Mouse (Mus musculus) spleen, postnatal 14 days (tissue): ENCODE measurements around the gene Scp2d1.
"Not testable (repeated sequence)": the region's sequence is repeated elsewhere in the genome, so short reads cannot be mapped to it uniquely, and the experiment has no call there.

Experiments used
- DNase-seq, 2 experiments: peaks; one replicate each; pipeline ENCODE4 v3.0.0; 2021 to 2022; ENCODE audit warnings: low spot score in 2 of 2

The Scp2d1 gene

DNA sequence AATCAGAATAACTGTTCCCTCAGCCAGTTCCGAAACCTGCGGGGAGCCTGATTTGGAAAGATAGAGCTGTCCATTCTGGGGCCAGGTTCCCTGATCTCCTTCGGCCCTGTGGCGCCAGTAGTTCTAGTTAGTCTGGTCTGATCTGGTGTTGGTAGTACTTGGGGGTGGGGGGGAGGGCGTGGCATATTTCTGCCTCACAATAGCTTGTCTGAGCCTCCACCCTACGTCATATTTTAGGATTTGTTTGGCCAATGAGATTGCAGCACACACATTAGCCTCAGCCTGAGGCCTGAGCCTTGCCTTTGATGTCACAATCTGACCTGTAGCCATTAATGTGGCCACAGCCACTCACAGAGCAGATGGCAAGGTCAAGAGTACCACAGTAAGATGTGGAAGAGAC lies at the start of gene Scp2d1:
Scp2d1 (plus strand) TSS at position 301 of the 400 bp plus-strand sequence.
- DNase-seq = not testable (repeated sequence)

DNA sequence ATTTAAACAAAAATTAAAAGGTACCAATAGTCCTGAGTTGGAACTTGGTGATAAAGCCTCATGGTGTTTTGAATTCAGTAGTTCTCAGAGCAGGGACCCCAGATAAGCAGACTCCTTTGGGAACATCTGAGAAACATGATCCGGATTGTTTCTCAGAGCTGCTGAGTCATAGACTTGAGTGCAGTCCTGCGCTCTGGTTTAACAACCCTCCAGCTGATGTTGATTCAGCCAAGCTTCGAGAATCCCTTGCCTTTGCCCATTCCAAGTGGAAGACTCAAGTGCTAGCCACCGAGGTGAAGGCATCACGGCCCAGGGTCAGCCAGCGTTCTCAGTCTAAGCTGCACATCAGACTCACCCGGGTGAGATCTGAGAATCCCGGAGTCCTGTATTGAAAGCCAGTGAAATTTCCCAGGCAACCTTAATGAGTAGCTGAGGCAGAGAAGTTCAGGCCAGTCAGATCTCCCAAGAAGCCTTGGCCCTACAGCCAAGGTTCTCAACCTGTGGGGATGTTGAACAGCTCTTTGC lies 48.8 kb upstream of the Scp2d1 start:
- DNase-seq = no peak

DNA sequence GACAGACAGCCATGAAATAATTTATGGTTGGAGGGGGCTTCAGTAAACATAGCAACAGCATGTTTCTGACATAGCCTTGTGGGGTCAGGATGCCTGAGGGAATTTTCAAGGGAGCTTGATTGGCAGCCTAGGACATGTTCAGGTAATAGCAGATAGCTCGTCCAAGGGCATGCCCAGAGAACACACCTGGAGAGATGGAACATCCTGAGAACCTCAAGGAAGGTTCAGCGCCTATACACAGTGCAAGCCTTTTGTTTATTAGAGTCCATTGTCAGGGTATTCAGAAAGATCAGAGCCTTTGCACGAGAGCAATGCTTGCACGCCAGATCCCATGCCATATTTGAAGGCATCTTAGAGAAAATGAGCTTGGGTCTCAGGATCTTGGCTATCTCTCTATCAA lies 47.8 kb upstream of the Scp2d1 start:
- DNase-seq = no peak

DNA sequence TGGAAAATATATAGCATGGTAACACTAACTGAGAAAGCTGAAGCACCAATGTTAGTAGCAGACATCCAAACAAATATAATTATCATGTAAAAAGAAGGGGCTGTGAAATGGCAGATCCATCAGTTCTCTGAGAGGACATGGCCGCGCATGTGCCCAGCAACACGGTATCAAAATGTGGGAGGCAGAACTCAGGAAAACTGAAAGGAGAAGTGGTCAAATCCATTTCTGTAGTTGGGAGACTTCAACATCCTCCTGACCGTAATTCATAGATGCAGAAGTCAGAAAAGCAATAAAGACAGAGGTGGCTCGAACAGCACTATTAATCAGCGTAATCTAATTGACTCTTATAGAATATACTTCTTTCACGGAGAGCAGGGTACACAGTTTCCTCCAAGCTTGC lies 44.2 kb upstream of the Scp2d1 start:
- no peak for DNase-seq

DNA sequence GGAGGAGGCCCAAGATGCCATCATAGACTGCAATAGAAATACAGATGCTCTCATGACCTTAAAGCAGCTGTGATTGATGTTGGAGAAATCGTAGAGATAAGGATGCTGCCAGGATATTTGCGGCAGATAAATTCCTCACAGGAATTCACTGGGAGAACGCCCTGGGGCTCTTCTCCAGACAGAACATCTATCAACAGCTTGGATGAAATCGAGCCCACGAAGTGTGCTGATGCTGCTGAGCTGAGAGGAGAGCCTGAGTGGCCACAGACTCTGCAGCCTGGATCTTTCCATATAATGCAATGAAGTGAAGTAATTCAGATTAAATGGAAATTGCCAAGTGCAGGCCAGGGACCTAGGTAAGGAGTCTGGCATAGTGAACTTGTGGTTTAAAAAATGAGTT lies 42.7 kb upstream of the Scp2d1 start:
- DNase-seq = no peak

DNA sequence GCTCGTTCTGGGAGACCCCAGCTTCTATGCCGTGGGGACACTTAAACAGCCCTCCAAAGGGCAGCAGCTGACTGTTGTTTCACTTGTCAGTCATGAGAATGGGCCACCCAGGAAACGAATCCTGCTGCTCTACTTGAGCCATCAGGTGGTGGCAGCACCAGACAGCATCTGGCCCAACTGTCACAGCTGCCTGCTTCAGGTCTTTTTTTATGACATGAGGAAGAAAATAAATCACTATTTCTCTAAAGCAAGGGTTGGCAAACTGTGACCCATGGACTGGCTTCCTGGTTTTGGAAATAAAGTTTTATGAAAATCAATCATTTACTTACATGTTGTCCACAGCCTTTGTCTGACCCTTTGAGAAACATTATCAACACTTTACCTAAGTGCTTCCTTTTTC lies 41.6 kb upstream of the Scp2d1 start:
- DNase-seq = no peak

DNA sequence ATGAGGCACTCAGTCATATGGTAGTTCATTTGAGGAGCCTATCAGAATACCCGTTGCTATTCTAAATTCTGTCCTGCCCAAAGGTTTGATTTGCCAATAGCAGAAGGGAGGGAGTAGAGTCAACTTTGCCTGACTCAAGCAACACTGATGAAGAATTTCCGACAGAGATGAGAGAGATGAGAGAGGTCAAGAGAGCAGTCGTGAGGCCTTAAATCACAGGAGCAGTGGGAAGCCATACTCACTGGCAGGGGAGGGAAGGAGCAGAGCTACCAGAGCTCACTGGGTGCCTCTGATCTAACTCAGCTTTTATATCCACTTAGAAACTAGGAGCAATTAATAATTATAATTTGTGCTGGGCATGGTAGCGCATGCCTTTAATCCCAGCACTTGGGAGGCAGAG lies 41.0 kb upstream of the Scp2d1 start:
- no peak for DNase-seq

DNA sequence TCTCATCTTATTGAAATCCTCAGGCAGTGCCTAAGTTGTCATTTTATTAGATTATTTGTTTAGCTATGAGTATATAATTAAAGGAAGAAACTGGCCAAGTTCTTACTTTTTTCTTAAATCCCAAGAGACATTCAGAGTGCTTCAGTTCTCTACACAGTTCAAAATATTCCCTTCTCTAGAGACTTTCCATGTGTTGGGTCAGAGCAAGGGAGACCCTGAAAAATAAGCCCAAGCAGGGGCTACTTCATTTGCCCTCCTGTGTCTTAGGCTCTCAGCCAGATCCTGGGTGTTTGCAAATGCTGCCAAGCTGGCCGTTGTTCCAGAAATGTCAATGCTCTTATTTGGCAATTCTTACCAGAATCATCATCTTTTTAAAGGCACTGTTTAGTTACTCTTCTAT lies 40.3 kb upstream of the Scp2d1 start:
- DNase-seq = no peak

DNA sequence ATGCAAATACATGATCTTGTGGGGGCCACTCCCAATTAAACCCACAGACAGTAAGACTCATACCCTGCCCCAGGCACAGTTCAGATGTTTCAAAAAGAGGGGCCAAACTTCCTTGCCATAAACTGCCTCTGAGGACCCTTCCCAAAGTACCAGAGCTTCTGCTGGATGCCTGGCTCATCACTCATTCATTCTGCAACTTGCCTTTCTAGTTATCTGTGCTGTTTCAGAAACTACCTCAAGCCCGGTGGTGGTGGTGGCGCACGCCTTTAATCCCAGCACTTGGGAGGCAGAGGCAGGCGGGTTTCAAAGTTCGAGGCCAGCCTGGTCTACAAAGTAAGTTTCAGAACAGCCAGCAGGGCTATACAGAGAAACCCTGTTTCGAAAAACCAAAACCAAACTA lies 39.6 kb upstream of the Scp2d1 start:
- DNase-seq = no peak

DNA sequence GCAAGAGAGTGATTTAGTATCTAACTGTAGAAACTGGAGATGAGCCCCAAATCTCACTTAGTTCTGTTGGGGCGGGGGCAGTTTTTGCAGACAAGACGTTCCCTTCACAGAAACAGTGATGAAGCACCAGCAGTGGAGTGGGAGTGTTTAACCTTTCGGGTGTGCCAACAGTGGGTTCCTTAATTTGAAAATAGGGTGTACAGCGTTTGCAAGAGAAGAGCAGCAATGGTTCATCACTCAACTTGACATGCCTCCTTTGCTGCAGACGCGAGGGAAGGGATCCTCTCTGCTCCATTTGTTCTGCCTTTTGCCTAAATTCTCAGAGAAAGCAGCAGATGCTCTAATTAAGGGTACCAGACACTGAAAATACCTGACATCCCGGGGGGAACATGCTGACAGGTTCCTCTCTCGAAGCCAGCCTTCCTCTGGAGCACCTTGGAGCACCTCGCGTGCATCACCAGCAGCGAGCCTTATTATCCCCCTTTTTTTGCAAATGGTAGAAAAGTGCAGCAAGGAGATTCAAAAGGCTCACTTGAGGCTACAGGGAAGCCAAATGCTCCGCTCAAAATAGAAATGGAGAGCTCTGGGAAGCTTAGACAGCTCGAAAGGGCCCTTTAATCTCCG lies 31.7 kb upstream of the Scp2d1 start:
- no peak for DNase-seq

DNA sequence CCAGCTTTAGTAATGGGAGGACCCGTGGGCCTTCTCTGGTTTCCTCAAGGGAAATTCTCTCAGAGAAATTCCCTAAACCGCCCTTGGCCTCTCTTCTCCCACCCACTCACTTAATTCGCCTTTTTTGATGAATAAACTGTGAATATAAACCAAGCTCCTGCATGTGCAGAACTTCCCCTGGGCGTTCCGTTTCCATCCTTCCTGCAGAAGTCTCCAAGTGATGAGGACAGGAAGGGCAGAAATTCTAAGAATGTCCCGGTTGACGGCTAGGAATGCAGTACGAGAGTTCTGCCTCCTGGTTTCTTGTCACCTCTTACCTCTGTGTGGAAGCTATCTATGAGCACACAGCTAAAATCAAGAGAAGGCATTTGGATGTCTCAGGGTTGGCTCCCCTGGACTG lies 25.9 kb upstream of the Scp2d1 start:
- DNase-seq = no peak

DNA sequence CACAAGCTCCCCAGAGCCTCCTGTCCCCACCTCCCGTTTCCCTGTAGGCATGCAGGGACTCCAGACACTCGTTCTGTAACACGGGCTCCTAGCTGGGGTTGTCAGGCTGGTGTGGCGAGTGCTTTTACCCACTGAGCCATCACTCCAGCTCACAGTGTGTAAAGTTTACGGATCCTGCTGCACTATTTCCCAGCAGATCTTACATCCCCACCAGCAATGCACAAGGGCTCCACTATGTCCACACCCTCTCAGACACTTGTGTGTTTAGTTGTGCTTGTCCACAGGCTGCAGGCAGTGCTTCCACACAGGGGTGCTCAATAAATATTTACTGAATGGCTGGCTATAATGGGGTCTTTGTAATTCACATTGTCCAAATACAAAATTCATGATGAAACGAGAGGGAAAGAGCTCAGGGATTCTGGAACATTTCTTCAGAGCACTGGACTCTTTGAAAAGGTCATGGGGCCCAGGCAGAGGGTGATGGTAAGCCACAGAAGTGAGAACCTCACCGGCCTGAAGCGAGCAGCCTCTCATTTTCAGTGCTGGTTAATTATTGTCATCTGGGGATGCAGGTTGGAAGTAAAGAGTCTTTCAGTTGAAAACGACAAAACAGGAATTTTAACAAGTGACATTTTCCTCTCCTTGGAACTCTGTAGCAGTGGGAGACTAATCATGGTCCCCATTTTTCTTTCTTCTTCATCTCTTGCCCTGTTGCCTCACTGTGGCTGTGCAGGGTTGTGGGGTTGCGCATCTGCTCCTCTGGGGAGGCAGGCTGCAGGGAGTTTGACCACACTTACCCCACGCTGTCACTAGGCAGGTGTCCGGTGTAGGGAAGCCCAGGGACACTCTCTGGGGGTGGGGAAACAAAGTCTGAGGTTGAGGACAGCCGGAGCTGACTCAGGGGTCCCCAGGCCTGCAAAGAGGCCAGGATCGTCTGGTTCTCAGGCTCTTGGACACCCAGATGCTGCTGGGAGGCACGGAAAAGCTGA lies 15.4 kb upstream of the Scp2d1 start:
- no peak for DNase-seq

DNA sequence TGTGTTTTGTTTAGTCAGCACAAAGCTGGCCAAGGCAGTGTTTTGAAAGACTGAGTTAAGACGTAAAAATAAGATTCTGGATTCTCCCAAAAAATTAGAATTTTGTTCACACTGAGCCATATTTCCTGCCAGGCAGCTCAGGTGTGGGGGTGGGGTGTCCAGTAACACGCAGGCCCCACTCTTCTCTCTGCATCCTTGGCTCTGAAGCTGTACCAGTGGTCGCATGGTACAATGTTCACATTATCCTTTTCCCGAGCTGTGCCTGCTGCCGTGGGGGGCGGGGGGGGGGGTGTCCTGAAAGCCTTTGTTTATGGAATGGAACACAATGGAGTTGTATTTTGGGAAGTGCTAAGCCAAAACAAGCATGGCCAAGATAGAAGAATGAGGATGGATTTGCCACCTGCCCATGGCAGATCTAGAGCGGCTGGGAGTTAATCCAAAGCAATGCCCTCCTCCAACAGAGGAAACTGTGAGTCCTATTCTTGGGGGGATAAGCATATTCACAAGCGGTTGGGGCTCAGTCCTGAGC lies 5.1 kb downstream of the Scp2d1 start:
- no peak for DNase-seq

DNA sequence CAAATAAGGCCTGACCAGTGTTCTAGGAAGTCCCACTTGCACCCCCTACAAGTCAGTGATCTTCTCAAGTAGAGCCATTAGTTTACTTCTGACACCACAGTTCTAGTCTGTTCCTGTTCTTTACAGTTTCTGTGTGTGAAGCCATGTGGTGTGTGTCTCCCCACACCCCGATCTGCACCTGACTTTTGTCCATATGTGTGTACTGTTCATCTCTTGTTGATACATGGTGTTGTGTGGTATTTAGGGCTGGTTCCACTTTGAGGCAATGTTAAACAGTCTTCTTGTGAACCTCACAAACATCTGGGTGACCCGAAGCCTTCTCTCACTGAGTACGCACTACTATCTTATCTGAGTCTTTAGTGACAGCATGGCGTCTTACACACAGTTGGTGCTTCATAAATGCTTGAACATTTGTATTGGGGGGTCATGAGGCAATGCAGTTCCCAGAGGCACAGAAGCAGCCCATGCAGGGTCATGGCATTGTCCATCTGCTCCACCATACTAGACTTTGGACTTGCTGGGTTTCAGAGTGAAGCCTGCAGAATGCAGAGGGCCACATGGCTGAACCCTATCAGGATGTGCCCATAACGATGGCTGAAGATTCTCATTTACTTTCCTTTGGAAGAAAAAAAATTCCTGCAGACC lies 13.3 kb downstream of the Scp2d1 start:
- no peak for DNase-seq

DNA sequence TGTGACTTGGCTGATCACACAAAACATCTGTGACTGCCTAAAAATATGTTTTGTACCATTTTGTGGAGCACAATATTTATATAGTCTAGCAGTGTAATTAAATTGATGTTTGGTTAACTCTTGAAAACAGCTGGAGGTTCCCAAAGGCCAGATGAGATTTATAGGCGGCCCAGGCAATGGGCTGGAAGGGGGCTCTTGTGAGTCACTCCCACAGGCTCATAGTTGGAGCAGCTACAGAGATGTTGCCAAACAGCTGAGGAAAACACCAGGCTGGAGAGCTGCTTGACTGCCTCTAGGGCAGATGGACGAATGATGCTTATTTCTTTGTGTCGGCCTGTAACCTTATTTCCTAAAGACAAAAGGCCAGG lies 13.8 kb downstream of the Scp2d1 start:
- no peak for DNase-seq

DNA sequence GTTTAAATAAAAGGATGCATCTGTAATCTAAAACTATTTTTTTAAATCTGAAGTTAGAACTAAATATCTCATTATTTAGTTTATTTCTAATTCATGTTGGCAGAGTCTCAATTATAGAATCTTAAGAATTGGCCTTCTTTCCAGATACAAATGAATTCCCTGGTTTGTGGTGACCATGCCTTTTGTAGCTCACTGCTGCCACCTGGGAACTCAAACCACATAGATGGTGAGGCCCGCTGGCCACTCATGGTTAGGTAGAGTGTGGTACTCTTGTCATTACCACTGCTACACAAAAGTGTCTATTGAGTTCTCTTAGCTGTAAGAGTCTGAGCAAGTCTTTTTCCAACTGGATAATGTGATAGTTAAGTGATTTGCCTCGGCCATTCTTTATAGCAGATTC lies 45.4 kb downstream of the Scp2d1 start:
- DNase-seq = no peak
